Mouse (Mus musculus) limb, embryonic 12.5 days (tissue): ENCODE results near the gene Nr3c2. TPM values are rescaled to one million over a fixed set of nuclear protein-coding genes. Genes with fewer than 3 reads are reported as not detected.

Source experiments
- ATAC-seq: fragments of 200-750 bp; cut with Nextera tagmentation; 2 replicates; pipeline ENCODE4 v1.8.0; 2017; ENCODE audit warnings: low read depth, moderate TSS enrichment; ENCODE audit not compliant: insufficient number of reproducible peaks, insufficient read depth, low FRiP score, low TSS enrichment
- H3K27ac ChIP-seq: fragments of 300-500 bp; sonication (generic); 2 replicates; pipeline ENCODE4 v1.5.1; 2016; ENCODE audit warnings: mild to moderate bottlenecking, moderate library complexity
- H3K27me3 ChIP-seq: fragments of 300-500 bp; sonication (generic); 2 replicates; pipeline ENCODE4 v1.6.1; 2016; ENCODE audit warnings: mild to moderate bottlenecking, moderate library complexity
- H3K36me3 ChIP-seq: fragments of 300-500 bp; sonication (generic); 2 replicates; pipeline ENCODE4 v1.6.1; 2016; ENCODE audit warnings: mild to moderate bottlenecking, moderate library complexity
- H3K4me1 ChIP-seq: fragments of 300-500 bp; sonication (generic); replicated peaks from 2 replicates; pipeline ENCODE4 v1.6.1; 2016
- H3K4me2 ChIP-seq: fragments of 300-500 bp; sonication (generic); 2 replicates; pipeline ENCODE4 v1.6.1; 2016; ENCODE audit warnings: mild to moderate bottlenecking, moderate library complexity
- H3K4me3 ChIP-seq: fragments of 300-500 bp; sonication (generic); replicated peaks from 2 replicates; pipeline ENCODE4 v1.5.1; 2016; ENCODE audit warnings: mild to moderate bottlenecking
- H3K9ac ChIP-seq: fragments of 300-500 bp; sonication (generic); replicated peaks from 2 replicates; pipeline ENCODE4 v1.6.1; 2016; ENCODE audit warnings: mild to moderate bottlenecking, moderate library complexity
- H3K9me3 ChIP-seq: fragments of 300-500 bp; sonication (generic); 2 replicates; pipeline ENCODE4 v1.6.1; 2016; ENCODE audit warnings: mild to moderate bottlenecking, moderate library complexity
- WGBS: fragments of 180-500 bp; shearing (Covaris S2); methylation state at CpG from one replicate; pipeline ENCODE4 v1.1.7; 2016; 5-methylcytosine and 5-hydroxymethylcytosine counted together
- polyA plus RNA-seq: library from polyadenylated mRNA; unstranded; fragments of >200 nt; fragmentation: Nextera tagmentation; extraction: Ambion mirVana; gene quantifications from 2 replicates; pipeline ENCODE4 v1.2.1, GENCODE M21; 2016

Nr3c2 gene
- polyA plus RNA-seq, 1 experiment from 2014 or later: 0.64 TPM

DNA sequence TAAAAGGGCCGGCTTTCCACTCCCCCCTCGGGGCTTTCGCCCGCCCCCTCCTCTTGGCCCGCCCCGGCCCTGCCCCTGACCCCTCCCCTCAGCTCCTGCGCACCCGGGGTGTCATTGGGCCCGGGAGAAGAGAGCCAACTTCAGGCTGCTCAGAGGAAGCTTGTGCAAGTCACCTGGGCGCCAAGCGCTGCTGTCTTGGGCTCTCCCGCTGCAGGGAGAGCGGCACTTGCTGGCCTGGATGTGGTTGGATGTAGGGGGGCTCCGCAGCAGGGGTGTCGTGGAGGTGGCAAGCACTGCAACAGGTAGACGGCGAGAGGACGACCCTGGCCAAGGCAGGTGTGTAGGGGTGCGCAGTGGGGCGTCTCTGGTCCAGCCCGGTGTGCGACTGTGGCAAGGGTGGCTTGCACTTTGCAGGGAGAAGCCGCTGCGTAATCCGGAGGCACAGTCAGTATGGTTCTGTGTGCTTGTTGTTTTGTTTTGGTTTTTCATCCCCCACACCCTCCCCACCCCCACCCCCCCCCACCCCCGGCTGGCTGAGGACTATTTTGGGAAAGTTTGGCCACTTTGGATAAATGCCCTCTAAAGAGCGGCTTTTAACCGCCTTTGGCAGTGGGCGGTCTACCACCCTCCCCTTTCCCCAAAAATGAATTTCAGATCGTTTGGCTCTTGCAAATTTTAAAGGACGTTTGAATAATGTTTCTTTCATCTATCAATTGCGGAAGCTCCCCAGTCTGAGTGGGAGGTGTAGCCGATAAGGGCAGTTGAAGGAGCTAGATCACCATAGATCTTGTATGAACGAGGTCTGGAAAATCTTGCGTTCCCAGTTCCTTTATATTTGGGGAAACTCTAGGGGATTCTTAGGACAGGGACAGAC lies 3.2 kb downstream of the Nr3c2 start:
- no peaks in the 10 kb centered on the region for H3K36me3 ChIP-seq
- peak overlapping the region; percentile 66 for H3K4me3 ChIP-seq
- no peak overlapping the region for H3K27ac ChIP-seq
- 1% methylated on average over 35 of the region's 35 CpGs for WGBS
- peak; percentile 87; the same call in 1 of the 2 replicates for ATAC-seq
- peak overlapping the region; percentile 48 for H3K9ac ChIP-seq
- no peaks in the 10 kb centered on the region for H3K9me3 ChIP-seq
- H3K4me2 ChIP-seq: peak overlapping the region; percentile 99
- H3K27me3 ChIP-seq: peaks cover 65% of the 10 kb centered on the region
- H3K4me1 ChIP-seq: peaks cover 22% of the 10 kb centered on the region

DNA sequence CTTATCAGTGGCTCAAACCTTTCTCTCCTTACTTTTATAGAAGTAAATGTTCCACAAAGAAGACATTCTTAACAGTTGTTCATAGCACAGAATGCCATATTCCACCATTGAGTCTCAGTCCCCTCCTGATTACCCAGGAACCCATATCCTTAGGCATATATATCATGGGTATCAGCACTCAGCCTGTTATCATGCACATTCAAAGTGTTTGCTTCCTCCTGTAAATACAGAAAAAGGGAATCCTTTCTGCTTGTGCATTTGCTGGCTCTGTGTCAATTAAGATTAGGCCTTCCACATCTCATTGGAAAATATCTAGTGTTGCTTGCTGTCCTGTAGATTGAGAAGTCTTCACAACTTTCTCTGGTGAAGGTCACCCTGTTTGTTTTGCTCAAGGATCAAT lies 12.0 kb downstream of the Nr3c2 start:
- Histone ChIP-seq H3K4me1 (no peaks in the 10 kb centered on the region), H3K27ac (no peak overlapping the region), H3K27me3 (no peaks in the 10 kb centered on the region), H3K9ac (no peak overlapping the region), H3K9me3 (no peaks in the 10 kb centered on the region), H3K36me3 (no peaks in the 10 kb centered on the region), H3K4me2 (no peak overlapping the region), H3K4me3 (no peak overlapping the region)
- no peak for ATAC-seq

DNA sequence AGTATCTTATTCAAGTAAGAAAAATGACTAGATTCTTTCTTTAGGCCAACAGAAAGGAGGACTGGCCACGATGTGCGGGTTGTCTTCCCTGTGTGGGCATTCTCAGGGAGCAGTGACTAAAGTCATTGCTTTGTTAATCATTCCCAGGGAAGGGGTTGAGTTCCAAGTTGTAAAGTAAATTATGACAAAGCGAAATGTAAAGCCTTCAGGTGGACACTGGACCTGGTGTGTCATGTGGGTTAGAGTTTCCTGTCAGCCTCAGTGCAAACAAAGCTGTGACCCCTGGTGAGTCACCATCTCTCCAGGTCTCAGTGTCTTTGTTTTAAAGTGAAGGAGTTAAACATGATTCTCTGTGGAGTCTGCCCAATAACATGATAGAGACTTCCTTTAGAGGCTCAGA lies 13.4 kb downstream of the Nr3c2 start:
- ATAC-seq: no peak
- WGBS: 75% methylated on average over 3 of the region's 3 CpGs
- Histone ChIP-seq H3K4me1 (no peaks in the 10 kb centered on the region), H3K9me3 (no peaks in the 10 kb centered on the region), H3K4me3 (no peak overlapping the region), H3K4me2 (no peak overlapping the region), H3K27ac (no peak overlapping the region), H3K27me3 (no peaks in the 10 kb centered on the region), H3K36me3 (no peaks in the 10 kb centered on the region), H3K9ac (no peak overlapping the region)

DNA sequence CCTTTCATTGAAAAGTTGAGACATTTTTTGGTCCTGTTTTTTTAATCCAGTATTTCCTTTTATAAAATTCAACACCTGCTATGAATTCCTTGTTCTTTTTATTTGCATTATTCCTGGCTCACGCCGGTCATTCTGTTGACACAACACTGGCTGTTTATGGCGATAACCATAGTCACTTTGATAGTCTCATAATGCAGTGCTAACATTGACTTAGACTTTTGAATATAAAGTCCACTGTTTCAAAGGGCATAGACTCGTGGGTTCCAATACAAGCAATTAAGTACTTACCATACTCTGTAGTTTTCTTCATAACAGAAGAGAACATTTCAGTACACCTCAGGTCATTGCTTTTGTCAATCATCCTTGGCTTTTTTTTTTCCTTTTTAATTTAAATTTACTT lies 14.0 kb downstream of the Nr3c2 start:
- 87% methylated on average over 4 of the region's 4 CpGs for WGBS
- Histone ChIP-seq H3K4me3 (no peak overlapping the region), H3K4me1 (no peaks in the 10 kb centered on the region), H3K4me2 (no peak overlapping the region), H3K27ac (no peak overlapping the region), H3K36me3 (no peaks in the 10 kb centered on the region), H3K27me3 (no peaks in the 10 kb centered on the region), H3K9me3 (no peaks in the 10 kb centered on the region), H3K9ac (no peak overlapping the region)
- ATAC-seq: no peak

DNA sequence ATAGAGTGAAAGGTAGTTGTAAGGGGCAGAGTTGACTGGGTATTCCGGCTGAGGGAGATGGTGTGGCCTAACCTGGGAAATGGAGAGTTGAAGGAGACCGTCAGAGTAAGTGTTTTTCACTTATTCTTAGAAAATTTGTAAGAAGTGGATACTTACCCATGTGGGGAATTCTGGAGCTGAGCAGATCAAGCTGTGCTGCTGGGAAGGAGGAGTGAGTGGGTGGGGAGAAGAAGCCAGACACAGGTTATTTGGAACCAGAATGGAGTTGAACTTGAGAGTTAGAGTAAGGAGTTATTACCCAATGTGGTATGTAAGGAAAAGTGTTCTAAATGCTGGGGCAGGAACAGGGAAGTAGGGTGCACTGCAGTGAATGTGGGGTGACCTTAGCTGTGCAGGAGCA lies 16.0 kb downstream of the Nr3c2 start:
- Histone ChIP-seq H3K27ac (no peak overlapping the region), H3K9ac (no peak overlapping the region), H3K4me3 (no peak overlapping the region), H3K27me3 (no peaks in the 10 kb centered on the region), H3K9me3 (no peaks in the 10 kb centered on the region), H3K4me1 (no peaks in the 10 kb centered on the region), H3K4me2 (no peak overlapping the region), H3K36me3 (no peaks in the 10 kb centered on the region)
- 89% methylated on average over 2 of the region's 2 CpGs for WGBS
- no peak for ATAC-seq

DNA sequence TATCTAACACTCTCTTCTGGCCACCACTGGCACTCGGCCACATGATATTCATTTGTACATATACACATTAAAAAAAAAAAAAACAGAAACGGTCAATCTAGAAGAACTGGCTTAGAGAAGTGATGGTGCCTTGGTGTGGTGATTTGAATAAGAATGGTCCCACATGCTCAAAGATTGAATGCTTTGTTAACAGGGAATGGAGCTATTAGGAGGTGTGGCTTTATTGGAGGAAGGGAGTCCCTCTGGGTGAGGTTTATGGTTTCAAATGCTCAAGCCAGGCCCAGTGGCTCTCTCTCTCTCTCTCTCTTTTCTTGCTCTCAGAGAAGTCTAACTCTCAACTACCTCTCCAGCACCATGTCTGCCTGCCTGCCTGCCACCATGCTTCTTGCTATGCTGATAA lies 20.3 kb downstream of the Nr3c2 start:
- H3K9ac ChIP-seq: no peak overlapping the region
- ATAC-seq: no peak
- WGBS: 89% methylated on average over 2 of the region's 2 CpGs
- no peaks in the 10 kb centered on the region for H3K9me3 ChIP-seq
- H3K36me3 ChIP-seq: no peaks in the 10 kb centered on the region
- no peaks in the 10 kb centered on the region for H3K4me1 ChIP-seq
- no peak overlapping the region for H3K4me3 ChIP-seq
- H3K27ac ChIP-seq: no peak overlapping the region
- no peaks in the 10 kb centered on the region for H3K27me3 ChIP-seq
- no peak overlapping the region for H3K4me2 ChIP-seq

DNA sequence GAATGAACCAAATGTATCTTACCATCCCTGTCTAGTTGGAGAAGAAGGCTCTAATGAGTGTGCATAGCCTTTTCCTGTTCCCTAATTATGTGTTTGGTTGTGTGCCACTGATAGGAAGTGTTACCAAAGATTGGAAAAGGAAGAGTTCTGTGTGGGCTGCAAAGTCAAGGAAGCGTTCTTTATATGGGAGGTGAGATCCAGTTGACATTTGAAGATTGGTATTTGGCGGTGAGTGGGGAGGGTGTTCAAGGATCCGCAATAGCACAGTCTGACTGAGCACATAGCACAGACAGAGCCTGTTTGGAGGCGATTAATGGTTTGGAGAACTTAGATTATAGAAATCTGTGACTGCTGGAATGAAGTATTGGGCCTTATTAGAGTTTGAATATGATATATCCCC lies 24.9 kb downstream of the Nr3c2 start:
- no peak overlapping the region for H3K4me3 ChIP-seq
- WGBS: 92% methylated on average over 4 of the region's 4 CpGs
- H3K4me1 ChIP-seq: no peaks in the 10 kb centered on the region
- no peak overlapping the region for H3K9ac ChIP-seq
- ATAC-seq: no peak
- no peaks in the 10 kb centered on the region for H3K27me3 ChIP-seq
- H3K4me2 ChIP-seq: no peak overlapping the region
- no peak overlapping the region for H3K27ac ChIP-seq
- no peaks in the 10 kb centered on the region for H3K9me3 ChIP-seq
- no peaks in the 10 kb centered on the region for H3K36me3 ChIP-seq

DNA sequence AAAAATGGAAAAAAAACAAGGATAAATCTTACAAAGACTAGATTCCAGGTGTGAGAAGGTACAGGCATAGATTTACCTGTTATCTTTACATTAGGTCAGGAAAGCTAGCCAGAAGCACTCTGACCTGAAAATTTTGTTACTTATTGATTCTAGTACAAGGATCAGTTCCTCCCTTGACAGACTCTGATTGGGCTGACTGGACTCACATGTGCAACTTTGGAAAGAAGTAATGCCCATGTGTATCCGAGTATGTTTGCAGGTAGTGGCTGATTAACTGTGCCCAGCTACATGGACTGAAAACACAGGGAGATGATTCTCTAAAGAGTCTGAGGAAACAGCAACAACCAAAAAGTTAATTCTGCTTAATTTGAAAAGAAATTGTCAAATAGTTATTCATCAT lies 29.1 kb downstream of the Nr3c2 start:
- no peaks in the 10 kb centered on the region for H3K36me3 ChIP-seq
- H3K4me1 ChIP-seq: no peaks in the 10 kb centered on the region
- no peak overlapping the region for H3K4me3 ChIP-seq
- H3K9ac ChIP-seq: no peak overlapping the region
- WGBS: 83% methylated on average over 1 of the region's 1 CpGs
- H3K9me3 ChIP-seq: no peaks in the 10 kb centered on the region
- no peak overlapping the region for H3K4me2 ChIP-seq
- no peak overlapping the region for H3K27ac ChIP-seq
- no peaks in the 10 kb centered on the region for H3K27me3 ChIP-seq
- no peak for ATAC-seq

DNA sequence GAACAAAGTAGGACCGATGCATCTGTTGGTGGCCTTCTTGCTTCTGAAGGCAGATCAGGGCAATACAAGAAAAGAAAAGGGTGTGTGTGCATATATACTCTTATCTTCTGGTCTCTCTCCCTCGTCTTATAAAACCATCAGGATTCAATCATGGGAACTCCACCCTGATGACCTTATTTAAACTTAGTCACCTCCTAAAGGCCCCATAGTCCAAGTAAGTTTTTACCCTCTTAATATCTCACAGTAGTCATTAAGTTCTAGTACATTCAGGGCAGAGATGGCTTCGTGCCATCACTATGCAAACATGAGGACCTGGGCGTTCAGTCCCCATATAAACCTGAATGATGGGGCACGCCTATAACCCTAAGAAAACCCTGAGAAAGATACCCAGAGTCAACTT lies 29.6 kb downstream of the Nr3c2 start:
- WGBS: 76% methylated on average over 5 of the region's 5 CpGs
- H3K36me3 ChIP-seq: no peaks in the 10 kb centered on the region
- H3K4me1 ChIP-seq: no peaks in the 10 kb centered on the region
- H3K9ac ChIP-seq: no peak overlapping the region
- H3K4me2 ChIP-seq: no peak overlapping the region
- H3K9me3 ChIP-seq: no peaks in the 10 kb centered on the region
- H3K4me3 ChIP-seq: no peak overlapping the region
- H3K27ac ChIP-seq: no peak overlapping the region
- H3K27me3 ChIP-seq: no peaks in the 10 kb centered on the region
- ATAC-seq: no peak

DNA sequence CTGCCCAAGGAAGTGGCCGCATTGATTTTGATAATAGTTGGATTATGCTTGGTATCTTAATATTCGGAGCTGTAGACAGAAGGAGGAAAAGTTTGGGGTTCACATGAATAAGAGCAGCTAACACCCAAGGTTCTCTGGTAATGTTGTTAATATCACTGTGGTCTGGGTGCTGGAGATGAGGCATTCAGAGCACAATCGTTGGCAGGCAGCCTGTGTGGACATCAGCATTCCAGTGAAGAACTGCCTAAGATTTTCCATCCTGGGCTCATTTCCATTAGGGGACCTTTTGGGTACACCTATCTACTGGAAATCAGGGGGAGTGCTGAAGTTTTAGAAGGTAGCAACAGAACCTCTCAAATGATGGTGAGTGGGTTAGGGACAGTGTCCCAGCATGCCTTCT lies 65.8 kb downstream of the Nr3c2 start:
- 89% methylated on average over 3 of the region's 3 CpGs for WGBS
- H3K4me1 ChIP-seq: no peaks in the 10 kb centered on the region

DNA sequence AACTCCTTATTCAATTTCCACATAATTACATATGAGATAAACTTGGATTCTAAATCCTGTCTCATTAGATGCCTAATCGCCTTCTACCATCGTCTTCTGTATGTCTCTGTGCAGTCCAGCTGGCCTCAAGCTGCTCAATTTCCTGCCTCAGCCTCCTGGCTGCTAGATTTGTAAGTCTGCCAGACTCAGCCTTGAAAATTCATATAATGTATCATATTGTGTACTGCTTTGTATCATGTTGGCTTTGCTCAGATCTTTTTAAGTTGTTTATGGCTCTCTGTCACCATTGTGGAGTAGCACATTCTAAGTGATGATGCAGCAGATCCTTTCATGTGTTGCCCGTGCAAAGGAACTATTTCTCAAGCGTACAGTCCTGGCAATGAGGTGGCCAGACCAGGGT lies 71.9 kb downstream of the Nr3c2 start:
- ATAC-seq: no peak
- no peak overlapping the region for H3K4me2 ChIP-seq

More for the DNA sequence above, 65.8 kb downstream of the Nr3c2 start:
- no peaks in the 10 kb centered on the region for H3K9me3 ChIP-seq
- ATAC-seq: no peak
- H3K4me3 ChIP-seq: no peak overlapping the region
- no peak overlapping the region for H3K27ac ChIP-seq
- H3K27me3 ChIP-seq: no peaks in the 10 kb centered on the region
- H3K9ac ChIP-seq: no peak overlapping the region
- no peaks in the 10 kb centered on the region for H3K36me3 ChIP-seq
- no peak overlapping the region for H3K4me2 ChIP-seq

More for the DNA sequence above, 71.9 kb downstream of the Nr3c2 start:
- H3K27me3 ChIP-seq: no peaks in the 10 kb centered on the region
- H3K9me3 ChIP-seq: no peaks in the 10 kb centered on the region
- no peak overlapping the region for H3K4me3 ChIP-seq
- H3K4me1 ChIP-seq: no peaks in the 10 kb centered on the region
- no peak overlapping the region for H3K27ac ChIP-seq
- H3K36me3 ChIP-seq: no peaks in the 10 kb centered on the region
- no peak overlapping the region for H3K9ac ChIP-seq
- WGBS: 86% methylated on average over 4 of the region's 4 CpGs
